Mouse (Mus musculus) cortical plate, adult 2 months (tissue): Measurements from ENCODE around the gene E2f8.

ENCODE experiments used
- CTCF ChIP-seq: fragments of 200-500 bp; IDR thresholded peaks from 2 replicates; pipeline ENCODE4 v1.5.1; 2011; ENCODE audit warnings: mild to moderate bottlenecking, control low read depth, low read length; ENCODE audit not compliant: insufficient read depth; ENCODE audit errors: extremely low read depth
- POLR2A ChIP-seq: fragments of 200-500 bp; IDR thresholded peaks from 2 replicates; pipeline ENCODE4 v1.6.1; 2011; ENCODE audit warnings: mild to moderate bottlenecking, low read length, control low read depth; ENCODE audit not compliant: insufficient read depth; ENCODE audit errors: extremely low read depth

- TF ChIP-seq CTCF (no peak), POLR2A (no peak)
Measured at GRCm38 (mm10) chr7:48840545-48840944, 40.9 kb downstream of the E2f8 start.
